Mouse (Mus musculus) megakaryocyte, embryonic 14.5 days (primary cell): ENCODE data around the gene Socs2.

ENCODE experiments used
- FLI1 ChIP-seq: IDR thresholded peaks from 2 replicates; pipeline ENCODE4 v1.6.1; 2012; ENCODE audit warnings: low read length, inconsistent platforms, mixed read lengths
- GATA1 ChIP-seq: IDR thresholded peaks from 3 replicates; pipeline ENCODE4 v1.6.1; 2012; ENCODE audit warnings: mixed read lengths, low read length, inconsistent platforms, borderline replicate concordance

DNA sequence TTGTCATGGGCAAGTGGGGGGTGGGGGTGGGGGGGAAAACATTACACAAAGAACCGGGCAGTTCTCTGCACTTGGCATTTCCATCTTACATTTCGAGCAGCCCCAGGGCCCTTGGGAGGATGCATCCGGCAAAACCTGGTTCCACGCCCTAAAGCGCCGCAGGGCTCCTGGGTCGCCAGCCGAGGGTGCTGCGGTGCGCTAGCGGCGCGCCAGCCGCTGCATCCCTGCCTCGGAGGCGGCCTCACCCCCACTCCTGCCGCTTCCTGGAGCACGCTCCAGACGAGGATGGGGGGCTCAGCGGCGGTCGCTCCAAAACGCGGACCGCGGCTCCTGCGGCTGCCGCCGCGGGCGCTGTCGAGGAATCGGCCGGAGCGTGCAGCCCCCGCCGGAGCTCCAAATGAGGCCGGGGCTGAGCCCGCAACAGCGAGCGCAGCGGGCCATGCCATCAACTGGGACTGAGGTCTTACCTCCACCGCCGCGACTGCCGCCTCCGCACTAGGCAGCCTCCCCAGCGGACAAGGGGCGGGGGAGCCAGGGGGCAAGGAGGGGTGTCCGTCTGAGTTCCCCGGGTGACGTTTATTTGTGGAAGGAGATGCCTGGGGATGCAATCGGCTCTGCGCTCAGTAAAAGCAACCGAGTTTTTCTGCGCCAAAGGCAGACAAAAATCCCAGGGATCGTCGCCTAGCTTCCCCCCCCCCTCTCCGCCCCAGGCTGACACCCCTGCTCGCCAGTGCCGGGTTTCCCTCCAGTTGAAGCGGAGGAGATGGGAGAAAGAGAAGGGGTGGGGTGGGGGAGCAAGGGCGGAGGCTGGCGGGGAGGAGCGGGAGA, 1.2 kb downstream of the Socs2 start:
- TF ChIP-seq GATA1 (no peak), FLI1 (no peak)
